ENCODE assay signal across 10 mouse cellular contexts in genomic region chr3:118430631-118430906, GRCm38 (mm10).
DNase-seq lines count a peak whose midpoint lies in the region; ATAC-seq and TF ChIP-seq lines count a peak whose summit lies in the region.
"Had no signal": no experiment of that assay in that cellular context is flagged by ENCODE, and none has a peak within 500 bp of the region (broad histone marks: within the 10 kb centered on the region; RNA-seq: fewer than 3 reads in every experiment).

No protein-coding gene starts in this region.

- H3K4me3 ChIP-seq in cerebellum, adult 2 months (replicated peaks; ENCODE audit: insufficient read depth, low read depth, low read length): peak overlapping the region; percentile 74
- H3K4me3 ChIP-seq in lung, postnatal 0 days (ENCODE audit: low read depth, low read length): peak overlapping the region; percentile 8; the same call in 1 of the 2 replicates
- H3K4me3 ChIP-seq in limb, embryonic 13.5 days: peak overlapping the region; percentile 31
- H3K4me3 ChIP-seq in stomach, postnatal 0 days (ENCODE audit: low read depth, low read length): peak overlapping the region; percentile 8; the same call in 1 of the 2 replicates

- no peak for TF ChIP-seq EP300 in lung, postnatal 0 days (IDR thresholded peaks at IDR 0.05)
- no peak for TF ChIP-seq EP300 in stomach, postnatal 0 days (optimal IDR thresholded peaks at IDR 0.05)

- no peak overlapping the region for H3K4me2 ChIP-seq in lung, postnatal 0 days (replicated peaks; ENCODE audit: low read depth, low read length)
- peak overlapping the region; percentile 63 for H3K4me2 ChIP-seq in limb, embryonic 13.5 days (replicated peaks)
- peak overlapping the region; percentile 42 for H3K4me2 ChIP-seq in stomach, postnatal 0 days (replicated peaks; ENCODE audit: low read depth)

- DNase-seq in cerebellum, adult 2 months: no peak
- no peak for DNase-seq in cerebellum, postnatal 4 days (ENCODE audit: low spot score in 2 of 2)
- DNase-seq in lung, postnatal 0 days (ENCODE audit: low spot score): no peak
- DNase-seq in lung, postnatal 36 days: no peak
- no peak for DNase-seq in stomach, postnatal 0 days (ENCODE audit: low spot score)
- DNase-seq in kidney, postnatal 25 days: no peak
- no peak for DNase-seq in spleen, postnatal 10 days (ENCODE audit: low spot score in 2 of 2)
- DNase-seq: cerebellum, adult 11 months had no signal

- ATAC-seq in lung, postnatal 0 days: no peak
- ATAC-seq in limb, embryonic 13.5 days (ENCODE audit: low FRiP score, low read depth): no peak
- ATAC-seq in stomach, postnatal 0 days (ENCODE audit: low FRiP score, low TSS enrichment): no peak; the same call in 1 of the 2 replicates

- TF ChIP-seq POLR2A in cerebellum, adult 2 months (IDR thresholded peaks at IDR 0.05; ENCODE audit: borderline replicate concordance, insufficient read depth, low read length): no peak

- no peak overlapping the region for H3K9ac ChIP-seq in lung, postnatal 0 days (replicated peaks; ENCODE audit: low read depth)
- H3K9ac ChIP-seq in limb, embryonic 13.5 days: no peak overlapping the region
- H3K9ac ChIP-seq in stomach, postnatal 0 days (ENCODE audit: low read length): no peak overlapping the region
- H3K9ac ChIP-seq: liver, embryonic 14.5 days had no signal

- 0 out of 2 replicates have a peak, but pooled peaks cover 3% of the 10 kb centered on the region for H3K4me1 ChIP-seq in cerebellum, adult 2 months (ENCODE audit: control insufficient read depth, insufficient read depth, low read length)
- no peaks in the 10 kb centered on the region; the same call in 1 of the 2 replicates for H3K4me1 ChIP-seq in lung, postnatal 0 days (ENCODE audit: insufficient read depth, low read depth, low read length)
- peaks cover 37% of the 10 kb centered on the region for H3K4me1 ChIP-seq in limb, embryonic 13.5 days
- no peaks in the 10 kb centered on the region for H3K4me1 ChIP-seq in stomach, postnatal 0 days (replicated peaks; ENCODE audit: control insufficient read depth, insufficient read depth)

- H3K27me3 ChIP-seq in cerebellum, adult 2 months (ENCODE audit: control insufficient read depth, insufficient read depth, low read length): peaks cover 8% of the 10 kb centered on the region; the same call in 1 of the 2 replicates
- H3K27me3 ChIP-seq in lung, postnatal 0 days (replicated peaks; ENCODE audit: insufficient read depth, low read length): peaks cover 34% of the 10 kb centered on the region
- H3K27me3 ChIP-seq in limb, embryonic 13.5 days: peaks cover 57% of the 10 kb centered on the region
- 0 out of 2 replicates have a peak, but pooled peaks cover 4% of the 10 kb centered on the region for H3K27me3 ChIP-seq in stomach, postnatal 0 days (ENCODE audit: control insufficient read depth, insufficient read depth, low read length)

- no peak overlapping the region for H3K27ac ChIP-seq in cerebellum, adult 2 months (ENCODE audit: insufficient read depth, low read length)
- no peak overlapping the region for H3K27ac ChIP-seq in lung, postnatal 0 days (ENCODE audit: low read length)
- H3K27ac ChIP-seq in limb, embryonic 13.5 days: no peak overlapping the region
- H3K27ac ChIP-seq in stomach, postnatal 0 days (replicated peaks): no peak overlapping the region
- H3K27ac ChIP-seq: liver, embryonic 14.5 days had no signal

- no peaks in the 10 kb centered on the region for H3K36me3 ChIP-seq in lung, postnatal 0 days (ENCODE audit: insufficient read depth, low read length)
- no peaks in the 10 kb centered on the region for H3K36me3 ChIP-seq in limb, embryonic 13.5 days
- H3K36me3 ChIP-seq in stomach, postnatal 0 days (ENCODE audit: control insufficient read depth, insufficient read depth, low read length): no peaks in the 10 kb centered on the region

- H3K9me3 ChIP-seq in lung, postnatal 0 days (ENCODE audit: low read length): no peaks in the 10 kb centered on the region
- H3K9me3 ChIP-seq in limb, embryonic 13.5 days: no peaks in the 10 kb centered on the region
- no peaks in the 10 kb centered on the region for H3K9me3 ChIP-seq in stomach, postnatal 0 days (ENCODE audit: control insufficient read depth, low read length)

- TF ChIP-seq CTCF in cerebellum, adult 2 months (IDR thresholded peaks at IDR 0.05; ENCODE audit: borderline replicate concordance, insufficient read depth, low read depth, low read length): no peak
- TF ChIP-seq CTCF in lung, postnatal 0 days (IDR thresholded peaks at IDR 0.05): no peak
- no peak for TF ChIP-seq CTCF in stomach, postnatal 0 days (IDR thresholded peaks at IDR 0.05; ENCODE audit: low read depth)

- WGBS in cerebellum, adult 2 months: 2% methylated on average over 7 of the region's 7 CpGs
- 3% methylated on average over 7 of the region's 7 CpGs for WGBS in lung, postnatal 0 days
- 4% methylated on average over 7 of the region's 7 CpGs for WGBS in limb, embryonic 13.5 days
- WGBS in stomach, postnatal 0 days: 2% methylated on average over 7 of the region's 7 CpGs

Comparison
In these comparisons a context has a peak if more than half of its experiments do, and no peak if none do; other contexts are left out.
1. H3K4me3 ChIP-seq: peak in every context shown above with its lines; median percentile 74 in cerebellum, adult 2 months; 31 in limb, embryonic 13.5 days; 8 in lung, postnatal 0 days; 8 in stomach, postnatal 0 days.